In genomic region chr14:54377166-54377565, GRCm38 (mm10) we compare ENCODE assay signal across 25 mouse cellular contexts.
"Had no signal": no experiment of that assay in that cellular context is flagged by ENCODE, and none has a peak within 500 bp of the region (broad histone marks: within the 10 kb centered on the region; RNA-seq: fewer than 3 reads in every experiment).

No protein-coding gene starts in this region.

- H3K4me2 ChIP-seq: heart, embryonic 11.5 days; hindbrain, embryonic 12.5 days; hindbrain, embryonic 14.5 days; intestine, embryonic 15.5 days; limb, embryonic 12.5 days; liver, embryonic 11.5 days; liver, embryonic 13.5 days had no signal

- H3K4me3 ChIP-seq: gastrocnemius, adult 2 months; heart, adult 2 months; hindbrain, embryonic 10.5 days; hindbrain, embryonic 12.5 days; intestine, embryonic 15.5 days; layer of hippocampus, adult 2 months; left cerebral cortex, adult 2 months; limb, embryonic 10.5 days; limb, embryonic 12.5 days; liver, embryonic 13.5 days had no signal

- DNase-seq: gastrocnemius, adult 2 months; gastrocnemius, postnatal 10 days; gastrocnemius, postnatal 25 days; heart, adult 11 months; heart, adult 2 months; heart, postnatal 10 days; heart, postnatal 4 days; kidney, adult 8-10 months; kidney, postnatal 10 days; kidney, postnatal 4 days; liver; liver, embryonic 13.5 days had no signal

- H3K27me3 ChIP-seq: hindbrain, embryonic 12.5 days; intestine, embryonic 15.5 days; limb, embryonic 12.5 days; liver, embryonic 13.5 days had no signal

- ATAC-seq: hindbrain, embryonic 16.5 days; inflammation-experienced regulatory T-cells, adult 6 months; intestine, embryonic 15.5 days; intestine, postnatal 0 days had no signal

- H3K9me3 ChIP-seq: hindbrain, embryonic 10.5 days; hindbrain, embryonic 12.5 days; intestine, embryonic 15.5 days; limb, embryonic 10.5 days; limb, embryonic 12.5 days; liver, embryonic 13.5 days had no signal

- H3K9ac ChIP-seq: hindbrain, embryonic 12.5 days; hindbrain, embryonic 14.5 days; intestine, embryonic 15.5 days; limb, embryonic 12.5 days; liver, embryonic 13.5 days had no signal

- H3K36me3 ChIP-seq: hindbrain, embryonic 12.5 days; intestine, embryonic 15.5 days; limb, embryonic 10.5 days; limb, embryonic 12.5 days had no signal

- H3K27ac ChIP-seq: gastrocnemius, adult 2 months; heart, adult 2 months; hindbrain, embryonic 10.5 days; hindbrain, embryonic 12.5 days; hindbrain, embryonic 14.5 days; intestine, embryonic 15.5 days; layer of hippocampus, adult 2 months; left cerebral cortex, adult 2 months; limb, embryonic 10.5 days; limb, embryonic 12.5 days; liver, embryonic 13.5 days had no signal

- H3K4me1 ChIP-seq: hindbrain, embryonic 12.5 days; limb, embryonic 10.5 days; limb, embryonic 12.5 days had no signal
